Mouse (Mus musculus): ENCODE data around the gene Mdm2. TPM values are rescaled to one million over a fixed set of nuclear protein-coding genes. Genes with fewer than 3 reads are reported as not detected.

Gene Mdm2
- total RNA-seq, 2 experiments from 2014 or later = 59.1 to 62.8 TPM

DNA sequence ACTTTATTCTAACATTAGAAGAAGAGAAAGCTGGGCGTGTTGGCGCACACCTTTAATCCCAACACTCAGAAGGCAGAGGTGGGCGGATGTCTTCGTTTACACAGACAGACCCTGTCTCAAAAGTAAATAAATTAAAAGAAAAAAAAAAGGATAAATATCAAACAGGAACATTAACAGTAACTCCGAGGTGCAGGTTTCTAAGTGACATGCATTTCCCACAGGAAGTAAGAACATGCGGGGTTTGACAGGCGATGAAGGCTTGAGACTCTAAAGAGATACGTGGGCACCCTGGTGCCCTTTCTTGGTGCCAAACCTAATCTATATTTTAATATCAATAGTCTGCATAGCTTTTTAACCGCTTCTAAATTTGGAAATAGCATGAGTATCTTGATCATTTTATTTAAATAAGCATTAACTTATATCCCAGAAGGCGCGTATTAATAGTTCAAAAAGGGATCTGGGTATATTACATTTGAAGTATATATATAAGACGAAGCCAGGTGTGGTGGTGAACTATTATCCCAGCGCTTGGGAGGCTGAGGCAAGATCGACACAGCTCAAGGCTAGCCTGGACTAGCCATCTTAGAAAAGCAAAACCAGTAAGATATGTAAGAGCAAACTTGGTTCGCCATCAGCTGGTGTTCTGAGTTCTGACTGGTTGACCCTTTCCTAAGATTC lies 25.2 kb downstream of the Mdm2 start:
- DNase-seq (ENCODE audit: low spot score in 2 of 2) = no peak

- no peak for DNase-seq (ENCODE audit: low spot score in 2 of 2)
These were observed 26.0 kb downstream of the Mdm2 start for GRCm38 (mm10) chr10:117684298-117685170.

- DNase-seq (ENCODE audit: low spot score in 2 of 2) = no peak
These were observed 26.9 kb downstream of the Mdm2 start for GRCm38 (mm10) chr10:117683734-117684037.

GRCm38 (mm10) chr10:117682858-117683733 lies 27.5 kb downstream of the Mdm2 start:
- DNase-seq (ENCODE audit: low spot score in 2 of 2) = no peak

- peak; percentile 17 to 40 for DNase-seq (ENCODE audit: low spot score in 2 of 2)
These were observed 28.3 kb downstream of the Mdm2 start for GRCm38 (mm10) chr10:117681999-117682857.

DNA sequence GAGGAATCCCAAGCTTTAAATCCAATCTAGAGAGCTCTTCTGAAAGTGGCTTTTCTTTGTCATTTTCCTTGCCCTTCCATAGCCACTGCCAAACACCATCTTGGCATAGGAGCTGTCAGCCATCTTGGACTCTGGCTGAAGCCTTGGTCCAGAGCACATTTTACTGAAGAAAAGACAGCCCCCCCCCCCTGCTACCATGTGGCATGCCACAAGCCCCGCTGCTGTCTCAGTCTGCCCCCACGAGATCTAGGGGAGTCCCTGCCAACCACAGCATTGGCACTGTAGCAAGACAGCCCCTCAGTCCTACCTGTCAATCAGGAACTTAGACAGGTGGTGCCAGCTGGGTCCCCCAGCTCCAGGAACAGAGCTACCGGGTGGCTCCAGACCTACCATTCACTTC lies 29.0 kb downstream of the Mdm2 start:
- DNase-seq (ENCODE audit: low spot score in 2 of 2) = no peak

DNA sequence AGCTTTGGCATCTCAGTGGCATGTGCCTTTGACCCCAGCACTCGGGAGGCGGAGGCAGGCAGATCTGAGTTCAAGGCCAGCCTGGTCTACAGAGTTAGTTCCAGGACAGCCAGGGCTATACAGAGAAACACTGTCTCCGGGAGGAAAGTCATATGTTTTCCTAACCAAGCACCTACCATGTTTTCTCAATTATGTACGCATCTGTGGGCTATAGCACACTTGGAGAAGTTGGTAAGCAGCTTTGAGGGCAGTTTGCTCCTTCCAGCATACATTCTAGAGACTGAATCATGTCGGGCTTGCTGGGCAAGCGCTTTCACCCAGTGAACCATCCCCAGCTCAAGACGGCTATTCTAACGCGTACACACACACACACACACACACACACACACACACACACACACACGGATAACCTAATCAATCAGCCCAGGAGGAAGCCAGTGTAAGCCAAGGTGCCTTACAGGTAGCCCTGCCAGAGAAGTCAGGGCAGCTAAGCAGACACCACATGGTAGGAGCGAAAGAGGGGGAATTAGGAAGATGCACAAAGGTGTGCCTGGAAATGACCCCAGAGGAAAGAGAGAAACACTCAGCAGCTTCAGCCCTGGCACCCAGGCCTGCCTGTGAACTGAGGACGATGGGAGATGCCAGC lies 29.6 kb downstream of the Mdm2 start:
- no peak for DNase-seq (ENCODE audit: low spot score in 2 of 2)

- no peak for DNase-seq (ENCODE audit: low spot score in 2 of 2)
These were observed 30.5 kb downstream of the Mdm2 start for GRCm38 (mm10) chr10:117679963-117680473.

- no peak for DNase-seq (ENCODE audit: low spot score in 2 of 2)
These were observed 31.4 kb downstream of the Mdm2 start for GRCm38 (mm10) chr10:117679029-117679686.

- no peak for DNase-seq (ENCODE audit: low spot score in 2 of 2)
These were observed 32.2 kb downstream of the Mdm2 start for GRCm38 (mm10) chr10:117678357-117678756.

DNA sequence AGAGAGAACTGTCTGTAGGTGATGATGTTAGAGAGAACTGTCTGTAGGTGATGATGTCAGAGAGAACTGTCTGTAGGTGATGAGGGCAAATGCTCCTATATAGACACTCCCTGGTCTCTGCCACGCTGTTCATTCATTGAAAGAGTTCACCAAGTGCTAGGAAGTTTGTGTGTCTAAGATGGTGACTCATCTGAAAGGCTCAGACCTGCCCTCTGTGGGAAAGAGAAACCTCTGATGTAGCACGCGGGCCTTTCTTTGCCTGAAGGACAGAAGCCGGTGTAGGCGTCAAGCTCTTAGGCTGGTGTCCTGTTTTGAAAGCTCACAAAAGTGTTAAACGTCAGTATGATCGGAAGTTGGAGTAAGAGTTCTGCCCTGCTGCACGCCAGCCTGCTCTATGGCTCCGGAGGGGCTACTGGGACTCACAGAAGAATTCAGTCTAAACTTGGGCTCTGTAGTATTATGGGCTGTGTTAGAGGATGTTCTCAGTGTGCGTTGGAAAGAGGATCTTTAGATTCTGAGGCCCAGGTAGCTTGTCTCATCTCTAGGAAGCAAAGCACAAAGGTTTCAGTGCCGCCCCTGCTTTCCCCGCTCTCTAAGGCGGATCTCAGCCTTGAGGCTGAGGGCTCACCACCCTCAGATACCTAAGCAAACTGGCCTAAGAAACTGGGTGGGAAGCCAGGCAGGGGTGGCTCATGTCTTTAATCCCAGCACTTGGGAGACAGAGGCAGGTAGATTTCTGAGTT lies 32.9 kb downstream of the Mdm2 start:
- no peak for DNase-seq (ENCODE audit: low spot score in 2 of 2)

- peak; percentile 69 to 74 for DNase-seq (ENCODE audit: low spot score in 2 of 2)
These were observed 33.8 kb downstream of the Mdm2 start for GRCm38 (mm10) chr10:117676644-117677313.

- DNase-seq (ENCODE audit: low spot score in 2 of 2) = peak; percentile 52
These were observed 34.4 kb downstream of the Mdm2 start for GRCm38 (mm10) chr10:117676036-117676643.

- DNase-seq (ENCODE audit: low spot score in 2 of 2) = peak; percentile 85 to 90
These were observed 35.2 kb downstream of the Mdm2 start for GRCm38 (mm10) chr10:117675096-117676035.

- no peak for DNase-seq (ENCODE audit: low spot score in 2 of 2)
These were observed 36.1 kb downstream of the Mdm2 start for GRCm38 (mm10) chr10:117674359-117675019.

DNA sequence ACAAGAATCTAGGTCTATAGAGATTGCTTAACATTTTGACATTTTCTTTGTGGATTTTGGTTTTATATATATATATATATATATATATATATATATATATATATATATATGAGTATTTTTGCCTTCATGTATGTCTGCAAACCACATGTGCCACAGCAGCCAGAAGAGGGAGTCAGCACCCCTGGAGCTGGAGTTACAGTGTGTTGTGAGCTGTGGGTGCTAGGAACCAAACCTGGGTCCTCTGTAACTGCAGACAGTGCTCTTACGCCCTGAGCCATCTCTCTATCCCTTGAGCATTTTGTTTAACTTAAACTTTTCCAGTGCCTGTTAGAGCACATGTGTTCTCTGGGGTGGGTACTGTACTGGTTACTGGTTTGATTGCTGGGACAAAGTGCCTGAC lies 36.6 kb downstream of the Mdm2 start:
- no peak for DNase-seq (ENCODE audit: low spot score in 2 of 2)

All from layer of hippocampus, postnatal 14 days (tissue).